Mouse (Mus musculus) embryonic stem cell, embryonic (primary cell): ENCODE data around the gene Olfr1415.
"Not testable (repeated sequence)": the region's sequence is repeated elsewhere in the genome, so short reads cannot be mapped to it uniquely, and the experiment has no call there.

ENCODE experiments used
- CTCF ChIA-PET, 4 experiments: fragments of 300-600 bp in 2 of 4; fragments of 350-600 bp in 2 of 4; sonication (Branson Sonifier 250); formaldehyde crosslinking; loops; one replicate each; lab custom pipeline; 2022; ENCODE audit warnings: inconsistent platforms in 2 of 4; lab: Charles Lee
- POLR2A ChIA-PET, 4 experiments: fragments of 300-600 bp in 2 of 4; fragments of 350-600 bp in 2 of 4; sonication (Branson Sonifier 250); formaldehyde crosslinking; loops; one replicate each; lab custom pipeline; 2022; ENCODE audit warnings: antibody characterized with exemption in 4 of 4, inconsistent platforms in 1 of 4; lab: Charles Lee

Olfr1415 gene

GRCm38 (mm10) chr1:92496001-92496400, at the start of gene Olfr1415:
Gene Olfr1415, minus strand, starts transcription at chr1:92496101.
- ChIA-PET CTCF (interaction anchor here in 1 of 4 experiments (0.7 kb wide), 1 partner anchor 644 kb away, joined by 5 read pairs; no protein-coding TSS in a partner anchor), POLR2A (interaction anchor here in 2 of 4 experiments (0.6 to 0.7 kb wide), 3 partner anchors 470 to 912 kb away, joined by 3 to 4 read pairs (median 4); no protein-coding TSS in a partner anchor)

GRCm38 (mm10) chr1:92539071-92539470, 43.2 kb upstream of the Olfr1415 start:
- ChIA-PET POLR2A (no interaction called here), CTCF (no interaction called here)

- ChIA-PET CTCF (interaction anchor here in 1 of 4 experiments (0.5 kb wide), 1 partner anchor 21 kb away, joined by 10 read pairs; no protein-coding TSS in a partner anchor), POLR2A (no interaction called here)
These were observed 41.1 kb upstream of the Olfr1415 start for GRCm38 (mm10) chr1:92536972-92537371.

- POLR2A ChIA-PET: interaction anchor here in 1 of 4 experiments (0.6 kb wide), 1 partner anchor 767 kb away, joined by 3 read pairs; no protein-coding TSS in a partner anchor
These were observed 27.9 kb upstream of the Olfr1415 start for GRCm38 (mm10) chr1:92523764-92524163.

GRCm38 (mm10) chr1:92521376-92521775, 25.5 kb upstream of the Olfr1415 start:
- ChIA-PET POLR2A (interaction anchor here (0.6 to 1.7 kb wide), 5 partner anchors 12 to 312 kb away, joined by 3 to 5 read pairs (median 4); partner anchors contain the start of gene Ndufa10 (in 1 of the 4)), CTCF (interaction anchor here (0.5 to 2.4 kb wide), 35 partner anchors 11 to 1712 kb away, joined by 3 to 16 read pairs (median 5); partner anchors contain the start of gene Otos (in 3 of the 4))

More at GRCm38 (mm10) chr1:92523764-92524163, 27.9 kb upstream of the Olfr1415 start:
- CTCF ChIA-PET: no interaction called here

GRCm38 (mm10) chr1:92519046-92519445, 23.1 kb upstream of the Olfr1415 start:
- CTCF ChIA-PET: interaction anchor here in 2 of 4 experiments (0.5 to 1.3 kb wide), 2 partner anchors 27 to 114 kb away, joined by 3 to 4 read pairs; no protein-coding TSS in a partner anchor
- POLR2A ChIA-PET: interaction anchor here in 1 of 4 experiments (1.2 kb wide), 1 partner anchor 315 kb away, joined by 3 read pairs; no protein-coding TSS in a partner anchor

- CTCF ChIA-PET: interaction anchor here in 2 of 4 experiments (0.5 to 1.3 kb wide), 2 partner anchors 27 to 114 kb away, joined by 3 to 4 read pairs; no protein-coding TSS in a partner anchor
These were observed 22.7 kb upstream of the Olfr1415 start, which contains the start of gene Olfr1414 for GRCm38 (mm10) chr1:92518561-92518960. Gene Olfr1414, minus strand, starts transcription at chr1:92518661.

GRCm38 (mm10) chr1:92515390-92515789, 19.5 kb upstream of the Olfr1415 start:
- POLR2A ChIA-PET: no interaction called here
- CTCF ChIA-PET: no interaction called here

More at GRCm38 (mm10) chr1:92518561-92518960, 22.7 kb upstream of the Olfr1415 start, which contains the start of gene Olfr1414:
- POLR2A ChIA-PET: interaction anchor here in 1 of 4 experiments (1.2 kb wide), 1 partner anchor 315 kb away, joined by 3 read pairs; no protein-coding TSS in a partner anchor

- CTCF ChIA-PET, POLR2A ChIA-PET: not testable (repeated sequence)
These were observed 15.7 kb upstream of the Olfr1415 start for GRCm38 (mm10) chr1:92511646-92512045.

- ChIA-PET CTCF (no interaction called here), POLR2A (interaction anchor here in 1 of 4 experiments (3.0 kb wide), 1 partner anchor 11 kb away, joined by 14 read pairs; the partner anchor contains the start of gene Ndufa10)
These were observed 10.9 kb downstream of the Olfr1415 start, which contains the start of gene Olfr1416 for GRCm38 (mm10) chr1:92485013-92485412. Gene Olfr1416, minus strand, starts transcription at chr1:92485113.

- ChIA-PET POLR2A (interaction anchor here (0.6 to 2.6 kb wide), 84 partner anchors 8 to 1224 kb away, joined by 3 to 42 read pairs (median 4); partner anchors contain the start of genes Cops9 (in 2 of the 4), Ankmy1 (in 1 of the 4), Asb1 (in 1 of the 4) and Farp2 (in 1 of the 4)), CTCF (interaction anchor here (0.5 to 2.2 kb wide), 8 partner anchors 20 to 637 kb away, joined by 3 to 11 read pairs (median 4); partner anchors contain the start of gene Otos (in 2 of the 4))
These were observed 21.8 kb downstream of the Olfr1415 start for GRCm38 (mm10) chr1:92474066-92474578.

- ChIA-PET CTCF (interaction anchor here (0.5 to 2.2 kb wide), 12 partner anchors 19 to 636 kb away, joined by 3 to 11 read pairs (median 4); partner anchors contain the start of gene Otos (in 2 of the 4)), POLR2A (interaction anchor here (0.6 to 2.6 kb wide), 94 partner anchors 9 to 1223 kb away, joined by 3 to 42 read pairs (median 4); partner anchors contain the start of genes Cops9 (in 2 of the 4), Ankmy1 (in 1 of the 4), Asb1 (in 1 of the 4) and Farp2 (in 1 of the 4))
These were observed 22.5 kb downstream of the Olfr1415 start, which contains the start of gene Ndufa10 for GRCm38 (mm10) chr1:92473165-92474041. Gene Ndufa10, minus strand, starts transcription at chr1:92473860.

GRCm38 (mm10) chr1:92468891-92469290, 27.0 kb downstream of the Olfr1415 start:
- POLR2A ChIA-PET: interaction anchor here in 1 of 4 experiments (0.9 kb wide), 1 partner anchor 477 kb away, joined by 3 read pairs; no protein-coding TSS in a partner anchor
- CTCF ChIA-PET: no interaction called here

GRCm38 (mm10) chr1:92458416-92458815, 37.5 kb downstream of the Olfr1415 start:
- CTCF ChIA-PET: no interaction called here
- POLR2A ChIA-PET: interaction anchor here in 1 of 4 experiments (1.2 kb wide), 1 partner anchor 15 kb away, joined by 5 read pairs; the partner anchor contains the start of gene Ndufa10

GRCm38 (mm10) chr1:92457758-92458157, 38.1 kb downstream of the Olfr1415 start:
- ChIA-PET POLR2A (no interaction called here), CTCF (no interaction called here)

- CTCF ChIA-PET: interaction anchor here (0.7 to 1.7 kb wide), 11 partner anchors 17 to 656 kb away, joined by 3 to 13 read pairs (median 3); partner anchors contain the start of gene Ndufa10 (in 1 of the 4)
These were observed 42.0 kb downstream of the Olfr1415 start for GRCm38 (mm10) chr1:92453751-92454445.

GRCm38 (mm10) chr1:92448293-92448692, 47.6 kb downstream of the Olfr1415 start:
- POLR2A ChIA-PET: interaction anchor here in 2 of 4 experiments (0.8 to 0.9 kb wide), 2 partner anchors 8 to 25 kb away, joined by 3 read pairs; partner anchors contain the start of gene Ndufa10 (in 1 of the 2)
- CTCF ChIA-PET: no interaction called here

More at GRCm38 (mm10) chr1:92453751-92454445, 42.0 kb downstream of the Olfr1415 start:
- POLR2A ChIA-PET: interaction anchor here in 2 of 4 experiments (0.9 to 2.8 kb wide), 3 partner anchors 20 to 27 kb away, joined by 3 to 12 read pairs (median 10); partner anchors contain the start of gene Ndufa10 (in 2 of the 2)
